Mouse (Mus musculus): ENCODE results near the gene Tctn1. TPM values are rescaled to one million over a fixed set of nuclear protein-coding genes. Genes with fewer than 3 reads are reported as not detected.

The Tctn1 gene
- 1 to 10 TPM; 2.4 to 3.0 TPM for total RNA-seq (2021)
- long read RNA-seq, experiment 1, partial matches to known transcripts, result 0 of 2 reads
- long read RNA-seq, experiment 1, other reads (novel, unspliced or antisense), result 2 of 2 reads
- long read RNA-seq, experiment 2, result 0 reads

- intact Hi-C loops (cut with DNase I; ENCODE audit: low total_unique reads), result loop anchor here (5.0 kb wide), 1 partner anchor 132 kb away; no protein-coding TSS in a partner anchor
- peak; percentile 94 for DNase-seq
Measured at GRCm38 (mm10) chr5:122263933-122264905, at the start of gene Tctn1. Gene Tctn1 (minus strand): TSS chr5:122264460.

- intact Hi-C loops (cut with DNase I; ENCODE audit: low total_unique reads), result no loop called here
- DNase-seq, result no peak
Measured at GRCm38 (mm10) chr5:122312942-122313684, 48.9 kb upstream of the Tctn1 start.

GRCm38 (mm10) chr5:122312346-122312745 lies 48.1 kb upstream of the Tctn1 start:
- DNase-seq, result no peak

GRCm38 (mm10) chr5:122311692-122312091 lies 47.4 kb upstream of the Tctn1 start:
- DNase-seq, result no peak
- intact Hi-C loops (cut with DNase I; ENCODE audit: low total_unique reads), result no loop called here

More at GRCm38 (mm10) chr5:122312346-122312745, 48.1 kb upstream of the Tctn1 start:
- intact Hi-C loops (cut with DNase I; ENCODE audit: low total_unique reads), result no loop called here

GRCm38 (mm10) chr5:122310699-122311098 lies 46.4 kb upstream of the Tctn1 start:
- intact Hi-C loops (cut with DNase I; ENCODE audit: low total_unique reads), result no loop called here
- DNase-seq, result no peak

- DNase-seq, result no peak
- intact Hi-C loops (cut with DNase I; ENCODE audit: low total_unique reads), result no loop called here
Measured at GRCm38 (mm10) chr5:122306536-122306935, 42.3 kb upstream of the Tctn1 start.

GRCm38 (mm10) chr5:122305472-122305871 lies 41.2 kb upstream of the Tctn1 start:
- intact Hi-C loops (cut with DNase I; ENCODE audit: low total_unique reads), result no loop called here
- DNase-seq, result no peak

GRCm38 (mm10) chr5:122304541-122304940 lies 40.3 kb upstream of the Tctn1 start:
- no peak for DNase-seq
- intact Hi-C loops (cut with DNase I; ENCODE audit: low total_unique reads), result no loop called here

GRCm38 (mm10) chr5:122303937-122304336 lies 39.7 kb upstream of the Tctn1 start:
- intact Hi-C loops (cut with DNase I; ENCODE audit: low total_unique reads), result no loop called here
- no peak for DNase-seq

- intact Hi-C loops (cut with DNase I; ENCODE audit: low total_unique reads), result no loop called here
- DNase-seq, result no peak
Measured at GRCm38 (mm10) chr5:122302810-122303745, 38.8 kb upstream of the Tctn1 start.

- intact Hi-C loops (cut with DNase I; ENCODE audit: low total_unique reads), result no loop called here
- no peak for DNase-seq
Measured at GRCm38 (mm10) chr5:122300071-122300518, 35.8 kb upstream of the Tctn1 start.

GRCm38 (mm10) chr5:122295113-122295935 lies 31.1 kb upstream of the Tctn1 start:
- intact Hi-C loops (cut with DNase I; ENCODE audit: low total_unique reads), result no loop called here
- no peak for DNase-seq

GRCm38 (mm10) chr5:122294219-122294735 lies 30.0 kb upstream of the Tctn1 start:
- DNase-seq, result no peak
- intact Hi-C loops (cut with DNase I; ENCODE audit: low total_unique reads), result no loop called here

GRCm38 (mm10) chr5:122293131-122293530 lies 28.9 kb upstream of the Tctn1 start:
- no peak for DNase-seq
- intact Hi-C loops (cut with DNase I; ENCODE audit: low total_unique reads), result no loop called here

- DNase-seq, result no peak
- intact Hi-C loops (cut with DNase I; ENCODE audit: low total_unique reads), result no loop called here
Measured at GRCm38 (mm10) chr5:122291553-122292339, 27.5 kb upstream of the Tctn1 start.

GRCm38 (mm10) chr5:122291149-122291548 lies 26.9 kb upstream of the Tctn1 start:
- no peak for DNase-seq
- intact Hi-C loops (cut with DNase I; ENCODE audit: low total_unique reads), result no loop called here

GRCm38 (mm10) chr5:122288147-122288811 lies 24.0 kb upstream of the Tctn1 start:
- peak; percentile 34 for DNase-seq
- intact Hi-C loops (cut with DNase I; ENCODE audit: low total_unique reads), result no loop called here

Measured in gastrocnemius, postnatal 14 days (tissue).